Mouse (Mus musculus) ovary, postnatal 36 days (tissue): ENCODE measurements around the gene Mast1.

Experiments used
- DNase-seq: peaks from one replicate; pipeline ENCODE4 v3.0.0; 2022; ENCODE audit warnings: low spot score, mixed read lengths

Gene Mast1

GRCm38 (mm10) chr8:84973803-84974542 lies 36.8 kb upstream of the Mast1 start:
- peak; percentile 52 for DNase-seq

GRCm38 (mm10) chr8:84973079-84973478 lies 35.9 kb upstream of the Mast1 start:
- DNase-seq: no peak

- no peak for DNase-seq
Measured at GRCm38 (mm10) chr8:84970913-84971312, 33.8 kb upstream of the Mast1 start.

- DNase-seq: no peak
Measured at GRCm38 (mm10) chr8:84970135-84970790, 33.1 kb upstream of the Mast1 start.

- DNase-seq: peak; percentile 81
Measured at GRCm38 (mm10) chr8:84969241-84970134, 32.3 kb upstream of the Mast1 start, which contains the start of the genes Gm49661, Prdx2 and Rnaseh2a. Gene Gm49661 (minus strand): TSS chr8:84969433. Gene Prdx2 (plus strand): TSS chr8:84969587. Gene Rnaseh2a (minus strand): TSS chr8:84969767.

GRCm38 (mm10) chr8:84968650-84969049 lies 31.5 kb upstream of the Mast1 start:
- no peak for DNase-seq

GRCm38 (mm10) chr8:84967532-84968304 lies 30.6 kb upstream of the Mast1 start:
- DNase-seq: no peak

GRCm38 (mm10) chr8:84966603-84967002 lies 29.4 kb upstream of the Mast1 start:
- no peak for DNase-seq

GRCm38 (mm10) chr8:84965731-84966291 lies 28.7 kb upstream of the Mast1 start:
- DNase-seq: peak; percentile 91

GRCm38 (mm10) chr8:84963952-84964351 lies 26.8 kb upstream of the Mast1 start:
- DNase-seq: no peak

- DNase-seq: no peak
Measured at GRCm38 (mm10) chr8:84959811-84960210, 22.7 kb upstream of the Mast1 start.

- no peak for DNase-seq
Measured at GRCm38 (mm10) chr8:84956768-84957167, 19.6 kb upstream of the Mast1 start.

- DNase-seq: peak; percentile 53
Measured at GRCm38 (mm10) chr8:84952612-84953255, 15.6 kb upstream of the Mast1 start.

GRCm38 (mm10) chr8:84949753-84950152 lies 12.6 kb upstream of the Mast1 start:
- DNase-seq: no peak

- peak; percentile 53 for DNase-seq
Measured at GRCm38 (mm10) chr8:84947241-84947545, 10.0 kb upstream of the Mast1 start.

- DNase-seq: no peak
Measured at GRCm38 (mm10) chr8:84946528-84947240, 9.5 kb upstream of the Mast1 start, which contains the start of gene Rtbdn. Gene Rtbdn (plus strand): TSS chr8:84946991.

- no peak for DNase-seq
Measured at GRCm38 (mm10) chr8:84945633-84946527, 8.7 kb upstream of the Mast1 start.

GRCm38 (mm10) chr8:84945235-84945632 lies 8.1 kb upstream of the Mast1 start:
- no peak for DNase-seq
